ENCODE assay signal across 8 mouse cellular contexts in genomic region chr13:49449318-49449749, GRCm38 (mm10). TPM values are rescaled to one million over a fixed set of nuclear protein-coding genes. Genes with fewer than 3 reads are reported as not detected.
DNase-seq lines count a peak whose midpoint lies in the region; ATAC-seq and TF ChIP-seq lines count a peak whose summit lies in the region.

No protein-coding gene starts in this region.

- no peak overlapping the region for H3K4me2 ChIP-seq in heart, embryonic 13.5 days
- no peak overlapping the region for H3K4me2 ChIP-seq in kidney, postnatal 0 days (ENCODE audit: low read length)
- H3K4me2 ChIP-seq in liver, embryonic 13.5 days: no peak overlapping the region
- no peak overlapping the region for H3K4me2 ChIP-seq in neural tube, embryonic 12.5 days (replicated peaks)
- H3K4me2 ChIP-seq in stomach, postnatal 0 days (replicated peaks; ENCODE audit: low read depth): no peak overlapping the region

- peaks cover 60% of the 10 kb centered on the region for H3K36me3 ChIP-seq in heart, embryonic 13.5 days
- H3K36me3 ChIP-seq in kidney, postnatal 0 days (ENCODE audit: insufficient read depth, low read length): peaks cover 28% of the 10 kb centered on the region
- H3K36me3 ChIP-seq in liver, embryonic 13.5 days: peaks cover 68% of the 10 kb centered on the region
- peaks cover 55% of the 10 kb centered on the region for H3K36me3 ChIP-seq in neural tube, embryonic 12.5 days
- H3K36me3 ChIP-seq in stomach, postnatal 0 days (ENCODE audit: control insufficient read depth, insufficient read depth, low read length): peaks cover 10% of the 10 kb centered on the region; the same call in 1 of the 2 replicates

- H3K4me3 ChIP-seq in bone marrow macrophage, adult 2 months (ENCODE audit: insufficient read depth, low read length): no peak overlapping the region
- no peak overlapping the region for H3K4me3 ChIP-seq in embryonic fibroblast, embryonic 13.5 days (ENCODE audit: insufficient read depth, low read length)
- H3K4me3 ChIP-seq in heart, embryonic 13.5 days: no peak overlapping the region
- H3K4me3 ChIP-seq in kidney, postnatal 0 days (replicated peaks; ENCODE audit: low read depth, low read length): no peak overlapping the region
- no peak overlapping the region for H3K4me3 ChIP-seq in liver, embryonic 13.5 days (replicated peaks)
- no peak overlapping the region for H3K4me3 ChIP-seq in neural tube, embryonic 12.5 days
- H3K4me3 ChIP-seq in stomach, postnatal 0 days (ENCODE audit: low read depth, low read length): no peak overlapping the region

- DNase-seq in CD4-positive helper T cell, adult 2 months (ENCODE audit: low read depth, low spot score): peak; percentile 68
- DNase-seq in kidney, postnatal 0 days (ENCODE audit: low spot score): peak; percentile 90
- DNase-seq in liver, embryonic 13.5 days: peak; percentile 56
- DNase-seq in stomach, postnatal 0 days (ENCODE audit: low spot score): peak; percentile 84

- H3K27ac ChIP-seq in bone marrow macrophage, adult 2 months (ENCODE audit: insufficient read depth, low read depth, low read length): no peak overlapping the region
- no peak overlapping the region for H3K27ac ChIP-seq in embryonic fibroblast, embryonic 13.5 days (ENCODE audit: insufficient read depth, low read length)
- no peak overlapping the region for H3K27ac ChIP-seq in heart, embryonic 13.5 days (replicated peaks)
- H3K27ac ChIP-seq in kidney, postnatal 0 days: no peak overlapping the region
- no peak overlapping the region for H3K27ac ChIP-seq in liver, embryonic 13.5 days
- H3K27ac ChIP-seq in neural tube, embryonic 12.5 days: no peak overlapping the region
- H3K27ac ChIP-seq in stomach, postnatal 0 days (replicated peaks): no peak overlapping the region

- no peak for TF ChIP-seq EP300 in stomach, postnatal 0 days (optimal IDR thresholded peaks at IDR 0.05)

- TF ChIP-seq POLR2A in bone marrow macrophage, adult 2 months (IDR thresholded peaks at IDR 0.05; ENCODE audit: borderline replicate concordance, low read depth, low read length): no peak
- TF ChIP-seq POLR2A in embryonic fibroblast, embryonic 13.5 days (IDR thresholded peaks at IDR 0.05; ENCODE audit: low read depth, low read length): no peak

- no peaks in the 10 kb centered on the region for H3K4me1 ChIP-seq in bone marrow macrophage, adult 2 months (ENCODE audit: control insufficient read depth, insufficient read depth, low read length)
- H3K4me1 ChIP-seq in embryonic fibroblast, embryonic 13.5 days (ENCODE audit: control insufficient read depth, insufficient read depth, low read length): no peaks in the 10 kb centered on the region
- no peaks in the 10 kb centered on the region for H3K4me1 ChIP-seq in heart, embryonic 13.5 days
- no peaks in the 10 kb centered on the region for H3K4me1 ChIP-seq in kidney, postnatal 0 days (replicated peaks; ENCODE audit: insufficient read depth, low read length)
- peaks cover 13% of the 10 kb centered on the region for H3K4me1 ChIP-seq in liver, embryonic 13.5 days (replicated peaks)
- H3K4me1 ChIP-seq in neural tube, embryonic 12.5 days: no peaks in the 10 kb centered on the region
- no peaks in the 10 kb centered on the region for H3K4me1 ChIP-seq in stomach, postnatal 0 days (replicated peaks; ENCODE audit: control insufficient read depth, insufficient read depth)

- no peaks in the 10 kb centered on the region for H3K27me3 ChIP-seq in heart, embryonic 13.5 days (replicated peaks)
- no peaks in the 10 kb centered on the region for H3K27me3 ChIP-seq in kidney, postnatal 0 days (ENCODE audit: insufficient read depth, low read length)
- H3K27me3 ChIP-seq in liver, embryonic 13.5 days: no peaks in the 10 kb centered on the region
- no peaks in the 10 kb centered on the region for H3K27me3 ChIP-seq in neural tube, embryonic 12.5 days (replicated peaks)
- H3K27me3 ChIP-seq in stomach, postnatal 0 days (ENCODE audit: control insufficient read depth, insufficient read depth, low read length): no peaks in the 10 kb centered on the region

- ATAC-seq in heart, embryonic 13.5 days (ENCODE audit: extremely low read depth, insufficient number of reproducible peaks, low FRiP score, low TSS enrichment): no peak
- ATAC-seq in kidney, postnatal 0 days (replicated peaks; ENCODE audit: low FRiP score, low read depth): peak; percentile 73
- peak; percentile 52 for ATAC-seq in liver, embryonic 13.5 days (ENCODE audit: low read depth)
- 0 out of 2 replicates have a peak, but pooled peaks have one; percentile 65 for ATAC-seq in neural tube, embryonic 12.5 days (ENCODE audit: low FRiP score, low read depth)
- ATAC-seq in stomach, postnatal 0 days (ENCODE audit: low FRiP score, low TSS enrichment): peak; percentile 82

- TF ChIP-seq CTCF in bone marrow macrophage, adult 2 months (IDR thresholded peaks at IDR 0.05; ENCODE audit: low read depth, low read length): peak; percentile 86
- TF ChIP-seq CTCF in embryonic fibroblast, embryonic 13.5 days (IDR thresholded peaks at IDR 0.05; ENCODE audit: borderline replicate concordance, insufficient read depth, low read length): peak; percentile 95
- peak; percentile 99 for TF ChIP-seq CTCF in kidney, postnatal 0 days (IDR thresholded peaks at IDR 0.05; ENCODE audit: low read depth)
- peak; percentile 100 for TF ChIP-seq CTCF in stomach, postnatal 0 days (IDR thresholded peaks at IDR 0.05; ENCODE audit: low read depth)

- H3K9me3 ChIP-seq in heart, embryonic 13.5 days: no peaks in the 10 kb centered on the region
- no peaks in the 10 kb centered on the region for H3K9me3 ChIP-seq in kidney, postnatal 0 days (replicated peaks; ENCODE audit: low read length)
- H3K9me3 ChIP-seq in liver, embryonic 13.5 days (replicated peaks): no peaks in the 10 kb centered on the region
- no peaks in the 10 kb centered on the region for H3K9me3 ChIP-seq in neural tube, embryonic 12.5 days
- no peaks in the 10 kb centered on the region for H3K9me3 ChIP-seq in stomach, postnatal 0 days (ENCODE audit: control insufficient read depth, low read length)

- WGBS in heart, embryonic 13.5 days: 27% methylated on average over 5 of the region's 5 CpGs
- WGBS in kidney, postnatal 0 days: 35% methylated on average over 5 of the region's 5 CpGs
- 37% methylated on average over 5 of the region's 5 CpGs for WGBS in liver, embryonic 13.5 days (ENCODE audit: insufficient replicate concordance)
- 55% methylated on average over 5 of the region's 5 CpGs for WGBS in neural tube, embryonic 12.5 days
- WGBS in stomach, postnatal 0 days: 31% methylated on average over 5 of the region's 5 CpGs

- H3K9ac ChIP-seq in heart, embryonic 13.5 days: 0 out of 2 replicates have a peak overlapping the region, but pooled peaks have one; percentile 17
- H3K9ac ChIP-seq in kidney, postnatal 0 days (ENCODE audit: low read depth, low read length): no peak overlapping the region
- H3K9ac ChIP-seq in liver, embryonic 13.5 days: no peak overlapping the region
- H3K9ac ChIP-seq in neural tube, embryonic 12.5 days: no peak overlapping the region
- peak overlapping the region; percentile 28; the same call in 1 of the 2 replicates for H3K9ac ChIP-seq in stomach, postnatal 0 days (ENCODE audit: low read length)

RNA-seq across cellular contexts. Expression of gene Ippk, which starts 28.3 kb away (rescaled TPM):
- 3.6 and 3.8 TPM in 2 replicates for polyA plus RNA-seq in bone marrow macrophage, adult 2 months (2012; ENCODE audit: insufficient read depth, insufficient read length, missing spikeins)
- 10.4 and 10.8 TPM in 2 replicates for polyA plus RNA-seq in embryonic fibroblast, embryonic 13.5 days (2011; ENCODE audit: insufficient read length, low read depth, missing spikeins)
- polyA plus RNA-seq in heart, embryonic 13.5 days (2015; fragmentation: Nextera tagmentation; extraction: Ambion mirVana): 11.5 and 12.5 TPM in 2 replicates
- 13.5 and 14.3 TPM in 2 replicates for polyA plus RNA-seq in kidney, postnatal 0 days (2015; fragmentation: Nextera tagmentation; extraction: Ambion mirVana)
- polyA plus RNA-seq in liver, embryonic 13.5 days (2015; fragmentation: Nextera tagmentation; extraction: Ambion mirVana): 10.1 and 11.7 TPM in 2 replicates
- 16.3 TPM in 2 replicates for polyA plus RNA-seq in neural tube, embryonic 12.5 days (2016; fragmentation: Nextera tagmentation; extraction: Ambion mirVana)
- polyA plus RNA-seq in stomach, postnatal 0 days (2015; fragmentation: Nextera tagmentation; extraction: Ambion mirVana): 22.1 and 23.4 TPM in 2 replicates

RNA-seq across cellular contexts. Expression of gene Tes3-ps, which starts 43.8 kb away (rescaled TPM):
- 1.2 and 1.8 TPM in 2 replicates for polyA plus RNA-seq in bone marrow macrophage, adult 2 months (2012; ENCODE audit: insufficient read depth, insufficient read length, missing spikeins)
- polyA plus RNA-seq in embryonic fibroblast, embryonic 13.5 days (2011; ENCODE audit: insufficient read length, low read depth, missing spikeins): 2.9 and 4.2 TPM in 2 replicates
- 0.72 and 1.1 TPM in 2 replicates for polyA plus RNA-seq in heart, embryonic 13.5 days (2015; fragmentation: Nextera tagmentation; extraction: Ambion mirVana)
- polyA plus RNA-seq in kidney, postnatal 0 days (2015; fragmentation: Nextera tagmentation; extraction: Ambion mirVana): 0.54 and 0.66 TPM in 2 replicates
- polyA plus RNA-seq in liver, embryonic 13.5 days (2015; fragmentation: Nextera tagmentation; extraction: Ambion mirVana): 1.0 TPM in 2 replicates
- 0.90 and 1.00 TPM in 2 replicates for polyA plus RNA-seq in neural tube, embryonic 12.5 days (2016; fragmentation: Nextera tagmentation; extraction: Ambion mirVana)
- polyA plus RNA-seq in stomach, postnatal 0 days (2015; fragmentation: Nextera tagmentation; extraction: Ambion mirVana): 0.35 and 0.45 TPM in 2 replicates

RNA-seq across cellular contexts. Expression of gene Ecm2, which starts 55.3 kb away (rescaled TPM):
- polyA plus RNA-seq in bone marrow macrophage, adult 2 months (2012; ENCODE audit: insufficient read depth, insufficient read length, missing spikeins): not detected in 2 replicates
- polyA plus RNA-seq in embryonic fibroblast, embryonic 13.5 days (2011; ENCODE audit: insufficient read length, low read depth, missing spikeins): 0.55 and 1.7 TPM in 2 replicates
- 2.7 and 3.2 TPM in 2 replicates for polyA plus RNA-seq in heart, embryonic 13.5 days (2015; fragmentation: Nextera tagmentation; extraction: Ambion mirVana)
- 2.5 TPM in 2 replicates for polyA plus RNA-seq in kidney, postnatal 0 days (2015; fragmentation: Nextera tagmentation; extraction: Ambion mirVana)
- 0.18 and 0.23 TPM in 2 replicates for polyA plus RNA-seq in liver, embryonic 13.5 days (2015; fragmentation: Nextera tagmentation; extraction: Ambion mirVana)
- polyA plus RNA-seq in neural tube, embryonic 12.5 days (2016; fragmentation: Nextera tagmentation; extraction: Ambion mirVana): 0.42 and 0.60 TPM in 2 replicates
- polyA plus RNA-seq in stomach, postnatal 0 days (2015; fragmentation: Nextera tagmentation; extraction: Ambion mirVana): 2.0 and 2.2 TPM in 2 replicates

Comparison
In these comparisons a context has a peak if more than half of its experiments do, and no peak if none do; other contexts are left out.
1. H3K9ac ChIP-seq: peak in heart, embryonic 13.5 days (single experiment) and stomach, postnatal 0 days (single experiment); none in kidney, postnatal 0 days (single experiment), liver, embryonic 13.5 days (single experiment) and neural tube, embryonic 12.5 days (single experiment).
2. Peak in every context shown above with its lines, with median percentiles within 50 percentile points of each other: DNase-seq and CTCF ChIP-seq.